Mouse (Mus musculus): ENCODE measurements around the gene Gm3415. TPM values are rescaled to one million over a fixed set of nuclear protein-coding genes. Genes with fewer than 3 reads are reported as not detected.
"Not testable (repeated sequence)": the region's sequence is repeated elsewhere in the genome, so short reads cannot be mapped to it uniquely, and the experiment has no call there.

Gene Gm3415
- not detected in 2 replicates for polyA plus RNA-seq (2015; fragmentation: Nextera tagmentation; extraction: Ambion mirVana)

DNA sequence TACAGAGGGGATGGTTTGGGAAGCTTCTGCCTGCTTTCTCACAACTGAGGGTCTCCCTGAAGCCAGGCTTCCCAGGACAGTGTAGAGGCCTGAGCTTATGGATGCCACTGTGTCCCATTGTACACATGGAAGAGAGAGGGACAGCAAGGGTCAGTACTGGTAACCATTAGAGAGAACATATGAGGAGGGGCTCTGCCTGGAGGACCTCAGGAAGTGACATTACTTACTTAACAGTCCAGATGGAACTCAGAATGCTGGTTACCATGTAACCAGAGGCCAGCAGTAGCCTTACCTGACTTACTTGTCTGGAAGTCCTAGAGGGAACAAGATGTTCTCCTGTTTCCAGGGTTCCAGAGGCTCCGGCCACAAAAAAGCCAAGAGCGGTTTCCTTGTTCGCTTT is at the start of gene Gm3415:
Gm3415 (plus strand) TSS at position 301 of the 400 bp plus-strand sequence.
- not testable (repeated sequence) for H3K27ac ChIP-seq (replicated peaks); H3K4me1 ChIP-seq; H3K4me2 ChIP-seq; ATAC-seq (ENCODE audit: extremely low read depth, insufficient number of reproducible peaks, low FRiP score, low TSS enrichment); H3K9me3 ChIP-seq; H3K36me3 ChIP-seq; H3K27me3 ChIP-seq (replicated peaks); H3K9ac ChIP-seq; H3K4me3 ChIP-seq
- no CpG with 5 or more reads among the region's 3 CpGs for WGBS

DNA sequence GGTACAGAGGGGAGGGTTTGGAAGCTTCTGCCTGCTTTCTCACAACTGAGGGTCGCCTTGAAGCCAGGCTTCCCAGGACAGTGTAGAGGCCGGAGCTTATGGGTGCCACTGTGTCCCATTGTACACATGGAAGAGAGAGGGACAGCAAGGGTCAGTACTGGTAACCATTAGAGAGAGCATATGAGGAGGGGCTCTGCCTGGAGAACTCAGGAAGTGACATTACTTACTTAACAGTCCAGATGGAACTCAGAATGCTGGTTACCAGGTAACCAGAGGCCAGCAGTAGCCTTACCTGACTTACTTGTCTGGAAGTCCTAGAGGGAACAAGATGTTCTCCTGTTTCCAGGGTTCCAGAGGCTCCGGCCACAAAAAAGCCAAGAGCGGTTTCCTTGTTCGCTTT is 42.1 kb upstream of the Gm3415 start, which contains the start of gene Gm3402:
Gm3402 (plus strand) TSS at position 301 of the 400 bp plus-strand sequence.
- not testable (repeated sequence) for H3K4me1 ChIP-seq; H3K27me3 ChIP-seq (replicated peaks); H3K27ac ChIP-seq (replicated peaks); ATAC-seq (ENCODE audit: extremely low read depth, insufficient number of reproducible peaks, low FRiP score, low TSS enrichment); H3K4me2 ChIP-seq; H3K4me3 ChIP-seq; H3K9ac ChIP-seq; H3K36me3 ChIP-seq; H3K9me3 ChIP-seq
- WGBS, result 73% methylated on average over 2 of the region's 5 CpGs

DNA sequence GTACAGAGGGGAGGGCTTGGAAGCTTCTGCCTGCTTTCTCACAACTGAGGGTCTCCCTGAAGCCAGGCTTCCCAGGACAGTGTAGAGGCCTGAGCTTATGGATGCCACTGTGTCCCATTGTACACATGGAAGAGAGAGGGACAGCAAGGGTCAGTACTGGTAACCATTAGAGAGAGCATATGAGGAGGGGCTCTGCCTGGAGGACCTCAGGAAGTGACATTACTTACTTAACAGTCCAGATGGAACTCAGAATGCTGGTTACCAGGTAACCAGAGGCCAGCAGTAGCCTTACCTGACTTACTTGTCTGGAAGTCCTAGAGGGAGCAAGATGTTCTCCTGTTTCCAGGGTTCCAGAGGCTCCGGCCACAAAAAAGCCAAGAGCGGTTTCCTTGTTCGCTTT is 30.4 kb upstream of the Gm3415 start, which contains the start of gene Gm3404:
Gm3404 (plus strand) TSS at position 301 of the 400 bp plus-strand sequence.
- not testable (repeated sequence) for H3K27me3 ChIP-seq (replicated peaks); H3K27ac ChIP-seq (replicated peaks); H3K4me3 ChIP-seq; H3K4me2 ChIP-seq; H3K9me3 ChIP-seq; H3K4me1 ChIP-seq; H3K36me3 ChIP-seq; ATAC-seq (ENCODE audit: extremely low read depth, insufficient number of reproducible peaks, low FRiP score, low TSS enrichment); H3K9ac ChIP-seq
- WGBS, result 78% methylated on average over 3 of the region's 3 CpGs

GRCm38 (mm10) chr5:146537347-146537746 is 18.6 kb upstream of the Gm3415 start, which contains the start of gene Gm3409:
Gene Gm3409, plus strand, starts transcription at chr5:146537647.
- ATAC-seq (ENCODE audit: extremely low read depth, insufficient number of reproducible peaks, low FRiP score, low TSS enrichment); H3K4me3 ChIP-seq; H3K4me2 ChIP-seq; H3K27me3 ChIP-seq (replicated peaks); H3K36me3 ChIP-seq; H3K9ac ChIP-seq; H3K4me1 ChIP-seq; H3K9me3 ChIP-seq; H3K27ac ChIP-seq (replicated peaks): not testable (repeated sequence)
- 83% methylated on average over 2 of the region's 3 CpGs for WGBS

- no peaks in the 10 kb centered on the region for H3K27me3 ChIP-seq (replicated peaks)
- no peak for ATAC-seq (ENCODE audit: extremely low read depth, insufficient number of reproducible peaks, low FRiP score, low TSS enrichment)
- 68% methylated on average over 1 of the region's 1 CpGs for WGBS
- H3K9me3 ChIP-seq, result peaks cover 6% of the 10 kb centered on the region; the same call in 1 of the 2 replicates
- no peak overlapping the region for H3K27ac ChIP-seq (replicated peaks)
- no peak overlapping the region for H3K4me2 ChIP-seq
- H3K4me3 ChIP-seq, result no peak overlapping the region
- no peaks in the 10 kb centered on the region for H3K36me3 ChIP-seq
- no peak overlapping the region for H3K9ac ChIP-seq
- H3K4me1 ChIP-seq, result no peaks in the 10 kb centered on the region
These were observed 8.3 kb downstream of the Gm3415 start for GRCm38 (mm10) chr5:146564259-146564658.

DNA sequence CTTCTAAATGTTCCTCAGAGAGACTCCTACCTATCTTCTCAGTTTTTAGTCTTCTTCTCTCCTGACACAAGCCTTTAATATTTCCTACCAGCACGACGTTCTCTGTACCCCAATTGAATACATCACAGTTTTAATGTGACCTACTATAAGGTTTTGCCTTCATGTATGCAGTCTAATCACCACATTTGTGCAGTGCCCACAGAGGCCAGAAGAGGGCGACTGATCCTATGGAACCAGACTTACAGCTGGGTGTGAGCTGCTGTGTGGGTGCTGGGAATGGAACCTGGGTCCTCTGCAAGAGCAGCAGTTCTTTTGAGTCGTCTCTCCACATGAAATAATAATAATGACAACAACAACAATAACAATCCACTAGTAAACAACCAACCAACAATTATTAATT is 11.1 kb downstream of the Gm3415 start:
- Histone ChIP-seq H3K4me1 (no peaks in the 10 kb centered on the region), H3K27me3 (replicated peaks) (no peaks in the 10 kb centered on the region), H3K36me3 (no peaks in the 10 kb centered on the region), H3K4me2 (no peak overlapping the region), H3K27ac (replicated peaks) (no peak overlapping the region), H3K9me3 (peaks cover 6% of the 10 kb centered on the region; the same call in 1 of the 2 replicates), H3K9ac (no peak overlapping the region), H3K4me3 (no peak overlapping the region)
- 53% methylated on average over 4 of the region's 4 CpGs for WGBS
- ATAC-seq (ENCODE audit: extremely low read depth, insufficient number of reproducible peaks, low FRiP score, low TSS enrichment), result no peak

GRCm38 (mm10) chr5:146570179-146570578 is 14.2 kb downstream of the Gm3415 start:
- not testable (repeated sequence) for ATAC-seq (ENCODE audit: extremely low read depth, insufficient number of reproducible peaks, low FRiP score, low TSS enrichment); H3K9ac ChIP-seq
- 74% methylated on average over 6 of the region's 6 CpGs for WGBS

DNA sequence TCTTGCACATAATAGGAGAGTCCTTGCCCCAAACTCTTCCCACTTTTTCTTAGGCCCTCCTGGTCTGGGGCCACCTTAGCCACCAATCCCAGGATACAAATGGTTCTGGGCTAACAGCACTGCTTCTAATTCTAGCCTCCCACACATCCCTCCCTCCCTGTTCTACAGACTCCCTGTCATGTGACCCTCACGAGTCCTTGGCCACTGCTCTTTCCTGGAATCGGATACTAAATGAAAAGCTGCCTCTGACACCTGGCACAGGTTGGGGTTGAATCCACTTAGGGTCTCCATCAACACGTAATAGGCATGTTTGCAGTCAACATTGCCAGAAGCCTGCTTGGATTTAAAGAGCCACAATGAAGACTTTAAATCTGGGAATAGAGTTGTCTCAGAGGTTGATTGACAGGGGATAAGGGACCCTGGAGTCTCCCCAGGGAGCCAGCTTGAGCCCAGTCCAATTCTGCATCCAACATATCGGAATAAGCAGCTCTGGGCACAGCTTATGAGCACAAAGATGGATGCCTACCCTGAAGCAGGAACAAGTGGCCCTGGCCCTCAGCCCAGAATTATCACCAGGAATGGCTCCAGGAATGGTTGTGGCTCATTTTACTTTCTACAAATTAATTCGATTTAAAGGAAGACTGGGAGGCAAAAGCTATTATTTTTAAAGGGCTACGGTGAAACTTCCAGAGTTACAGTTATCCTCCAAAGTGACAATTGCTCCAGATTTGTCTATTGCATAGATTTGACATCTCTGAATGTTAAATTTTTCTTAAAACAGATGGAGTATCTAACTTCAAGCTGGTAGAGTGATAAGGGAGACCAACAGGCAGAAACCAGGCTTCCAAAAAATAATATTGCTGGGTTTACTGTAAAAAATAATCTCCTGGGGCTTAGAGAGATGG is 16.1 kb downstream of the Gm3415 start:
- H3K27me3 ChIP-seq (replicated peaks); H3K9ac ChIP-seq; H3K36me3 ChIP-seq; ATAC-seq (ENCODE audit: extremely low read depth, insufficient number of reproducible peaks, low FRiP score, low TSS enrichment); H3K4me2 ChIP-seq; H3K9me3 ChIP-seq; H3K4me3 ChIP-seq; H3K4me1 ChIP-seq; H3K27ac ChIP-seq (replicated peaks): not testable (repeated sequence)
- 60% methylated on average over 6 of the region's 6 CpGs for WGBS

More at GRCm38 (mm10) chr5:146570179-146570578, 14.2 kb downstream of the Gm3415 start:
- not testable (repeated sequence) for H3K27ac ChIP-seq (replicated peaks); H3K27me3 ChIP-seq (replicated peaks); H3K4me3 ChIP-seq; H3K36me3 ChIP-seq; H3K9me3 ChIP-seq; H3K4me2 ChIP-seq; H3K4me1 ChIP-seq

DNA sequence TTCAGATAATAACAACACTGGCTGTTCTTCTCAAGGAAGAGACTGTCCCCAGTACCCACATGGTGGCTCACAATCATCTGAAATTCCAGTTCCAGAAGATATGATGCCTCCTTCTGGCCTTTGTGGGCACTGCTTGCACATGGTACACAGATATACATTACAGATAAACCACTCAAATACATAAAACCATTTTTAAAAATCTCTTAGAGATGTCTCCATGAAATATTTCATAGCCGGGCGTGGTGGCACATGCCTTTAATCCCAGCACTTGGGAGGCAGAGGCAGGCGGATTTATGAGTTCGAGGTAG is 16.8 kb downstream of the Gm3415 start:
- H3K27ac ChIP-seq (replicated peaks); H3K36me3 ChIP-seq; H3K9me3 ChIP-seq; H3K27me3 ChIP-seq (replicated peaks); H3K4me3 ChIP-seq; ATAC-seq (ENCODE audit: extremely low read depth, insufficient number of reproducible peaks, low FRiP score, low TSS enrichment); H3K9ac ChIP-seq; H3K4me2 ChIP-seq; H3K4me1 ChIP-seq: not testable (repeated sequence)
- 73% methylated on average over 4 of the region's 4 CpGs for WGBS

DNA sequence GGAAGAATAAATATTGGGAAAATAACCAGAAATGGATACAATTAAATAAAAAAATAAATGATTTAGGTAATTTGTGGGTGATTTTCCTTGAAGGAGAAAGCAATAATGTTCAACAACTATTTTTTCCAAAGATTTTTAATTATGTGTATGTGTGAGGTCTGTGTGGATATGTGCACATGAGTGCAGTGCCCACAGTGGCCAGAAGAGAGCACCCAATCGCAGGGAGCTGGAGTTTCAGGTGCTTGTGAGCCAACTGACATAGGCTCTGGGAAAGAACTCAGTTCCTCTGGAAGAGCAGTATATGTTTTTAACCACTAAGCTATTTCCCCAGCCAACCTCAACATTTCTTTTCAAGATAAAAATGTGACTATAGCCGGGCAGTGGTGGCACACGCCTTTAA is 20.7 kb downstream of the Gm3415 start:
- Histone ChIP-seq H3K9ac (no peak overlapping the region), H3K4me1 (no peaks in the 10 kb centered on the region), H3K4me2 (no peak overlapping the region), H3K4me3 (no peak overlapping the region), H3K27ac (replicated peaks) (no peak overlapping the region), H3K27me3 (replicated peaks) (peaks cover 7% of the 10 kb centered on the region), H3K9me3 (0 out of 2 replicates have a peak, but pooled peaks cover 4% of the 10 kb centered on the region), H3K36me3 (no peaks in the 10 kb centered on the region)
- no peak for ATAC-seq (ENCODE audit: extremely low read depth, insufficient number of reproducible peaks, low FRiP score, low TSS enrichment)
- WGBS, result 83% methylated on average over 3 of the region's 3 CpGs

GRCm38 (mm10) chr5:146584156-146584477 is 28.2 kb downstream of the Gm3415 start:
- H3K4me2 ChIP-seq, result peak overlapping the region; percentile 86
- H3K27ac ChIP-seq (replicated peaks), result no peak overlapping the region
- peaks cover 9% of the 10 kb centered on the region for H3K4me1 ChIP-seq
- H3K4me3 ChIP-seq, result peak overlapping the region; percentile 56
- H3K9ac ChIP-seq, result no peak overlapping the region
- no peaks in the 10 kb centered on the region for H3K9me3 ChIP-seq
- WGBS, result 10% methylated on average over 10 of the region's 10 CpGs
- ATAC-seq (ENCODE audit: extremely low read depth, insufficient number of reproducible peaks, low FRiP score, low TSS enrichment), result no peak
- peaks cover 66% of the 10 kb centered on the region for H3K27me3 ChIP-seq (replicated peaks)
- H3K36me3 ChIP-seq, result no peaks in the 10 kb centered on the region

Data from heart, embryonic 13.5 days (tissue).